Mouse (Mus musculus) heart, postnatal 0 days (tissue): Measurements from ENCODE around the gene Adssl1.

ENCODE experiments used
- CTCF ChIP-seq: IDR thresholded peaks from 2 replicates; pipeline ENCODE4 v1.5.1; 2016; ENCODE audit warnings: antibody characterized with exemption, control low read depth, low read depth
- EP300 ChIP-seq: IDR thresholded peaks from 2 replicates; pipeline ENCODE4 v1.6.1; 2016; ENCODE audit warnings: antibody characterized with exemption, low read depth

DNA sequence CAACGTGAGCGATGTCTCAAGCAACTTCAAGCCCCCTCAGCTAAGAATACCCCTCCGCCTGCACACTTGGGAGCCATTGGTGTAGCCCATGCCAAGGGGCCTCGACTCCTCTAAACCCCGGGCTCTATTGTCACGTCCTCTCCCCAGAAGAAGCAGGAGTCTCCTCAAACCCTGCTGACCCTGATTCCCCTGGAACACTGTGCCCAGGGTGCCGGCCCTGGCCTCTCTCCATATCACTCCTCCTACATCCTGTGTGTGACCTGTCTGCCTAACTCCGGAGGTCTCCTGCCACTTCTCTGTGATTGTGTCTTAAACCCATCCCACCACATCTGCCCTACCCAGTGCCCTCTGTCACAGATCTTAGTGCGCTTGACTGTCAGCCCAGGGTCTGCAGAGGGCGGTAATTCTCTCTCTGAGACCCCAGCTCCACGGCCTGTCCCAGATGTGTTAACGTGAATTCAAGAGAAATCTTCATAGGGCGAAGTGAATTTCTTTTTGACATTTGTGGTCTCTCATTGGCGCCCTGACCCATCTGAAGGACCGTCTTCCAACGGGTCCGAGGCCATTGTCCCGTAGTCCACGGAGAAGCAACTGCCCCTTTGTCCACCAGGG, 58.2 kb downstream of the Adssl1 start:
- TF ChIP-seq CTCF (0 out of 2 replicates have a peak, but pooled peaks have one; percentile 38), EP300 (no peak)
